Mouse (Mus musculus) liver, postnatal 0 days (tissue): Measurements from ENCODE around the gene Uba5.

Experiments
- CTCF ChIP-seq: sonication (generic); IDR thresholded peaks from 2 replicates; pipeline ENCODE4 v1.5.1; 2016; ENCODE audit warnings: antibody characterized with exemption, low read depth
- EP300 ChIP-seq: IDR thresholded peaks from 2 replicates; pipeline ENCODE4 v1.6.1; 2016; ENCODE audit warnings: antibody characterized with exemption, low read depth, mild to moderate bottlenecking

- TF ChIP-seq CTCF (no peak), EP300 (no peak)
Measured at GRCm38 (mm10) chr9:104040362-104040761, 22.6 kb downstream of the Uba5 start, which contains the start of gene Gm28305.
